Mouse (Mus musculus): Measurements from ENCODE around the gene Mid1. TPM values are rescaled to one million over a fixed set of nuclear protein-coding genes. Genes with fewer than 3 reads are reported as not detected.

Mid1 gene
- polyA plus RNA-seq, 1 experiment from 2014 or later, result 6.1 TPM

- 31% methylated on average over 4 of the region's 4 CpGs for WGBS
Measured at GRCm38 (mm10) chrX:169800238-169800637, 115.2 kb downstream of the Mid1 start.

GRCm38 (mm10) chrX:169805791-169806190, 120.8 kb downstream of the Mid1 start:
- DNase-seq (ENCODE audit: low spot score) (no peak), ATAC-seq (ENCODE audit: low FRiP score) (no peak)
- 54% methylated on average over 5 of the region's 5 CpGs for WGBS
- H3K4me1 ChIP-seq (replicated peaks; ENCODE audit: control insufficient read depth, insufficient read depth, low read length), result no peaks in the 10 kb centered on the region
- no peak overlapping the region for H3K27ac ChIP-seq
- H3K27me3 ChIP-seq (ENCODE audit: control insufficient read depth, insufficient read depth, low read length), result peaks cover 36% of the 10 kb centered on the region
- H3K36me3 ChIP-seq (replicated peaks; ENCODE audit: control insufficient read depth, insufficient read depth), result no peaks in the 10 kb centered on the region
- H3K4me2 ChIP-seq (replicated peaks), result no peak overlapping the region
- no peak overlapping the region for H3K4me3 ChIP-seq (replicated peaks; ENCODE audit: low read length)
- H3K9me3 ChIP-seq (ENCODE audit: control insufficient read depth, low read length), result no peaks in the 10 kb centered on the region
- no peak overlapping the region for H3K9ac ChIP-seq

More at GRCm38 (mm10) chrX:169800238-169800637, 115.2 kb downstream of the Mid1 start:
- H3K4me2 ChIP-seq (replicated peaks), result no peak overlapping the region
- H3K27me3 ChIP-seq (ENCODE audit: control insufficient read depth, insufficient read depth, low read length), result peaks cover 31% of the 10 kb centered on the region
- no peaks in the 10 kb centered on the region for H3K9me3 ChIP-seq (ENCODE audit: control insufficient read depth, low read length)
- H3K4me1 ChIP-seq (replicated peaks; ENCODE audit: control insufficient read depth, insufficient read depth, low read length), result no peaks in the 10 kb centered on the region; the same call in 1 of the 2 replicates
- no peak for ATAC-seq (ENCODE audit: low FRiP score)
- no peaks in the 10 kb centered on the region for H3K36me3 ChIP-seq (replicated peaks; ENCODE audit: control insufficient read depth, insufficient read depth)
- H3K27ac ChIP-seq, result no peak overlapping the region
- DNase-seq (ENCODE audit: low spot score), result no peak
- H3K9ac ChIP-seq, result no peak overlapping the region
- no peak overlapping the region for H3K4me3 ChIP-seq (replicated peaks; ENCODE audit: low read length)

GRCm38 (mm10) chrX:169807744-169808143, 122.7 kb downstream of the Mid1 start:
- peaks cover 39% of the 10 kb centered on the region for H3K27me3 ChIP-seq (ENCODE audit: control insufficient read depth, insufficient read depth, low read length)
- WGBS, result 88% methylated on average over 3 of the region's 3 CpGs
- no peak for DNase-seq (ENCODE audit: low spot score)
- H3K4me3 ChIP-seq (replicated peaks; ENCODE audit: low read length), result no peak overlapping the region
- no peak overlapping the region for H3K27ac ChIP-seq
- no peaks in the 10 kb centered on the region for H3K9me3 ChIP-seq (ENCODE audit: control insufficient read depth, low read length)
- H3K4me2 ChIP-seq (replicated peaks), result no peak overlapping the region
- H3K4me1 ChIP-seq (replicated peaks; ENCODE audit: control insufficient read depth, insufficient read depth, low read length), result no peaks in the 10 kb centered on the region
- no peaks in the 10 kb centered on the region for H3K36me3 ChIP-seq (replicated peaks; ENCODE audit: control insufficient read depth, insufficient read depth)
- no peak overlapping the region for H3K9ac ChIP-seq
- no peak for ATAC-seq (ENCODE audit: low FRiP score)

GRCm38 (mm10) chrX:169811318-169811717, 126.3 kb downstream of the Mid1 start:
- no peak for ATAC-seq (ENCODE audit: low FRiP score)
- no peak overlapping the region for H3K4me3 ChIP-seq (replicated peaks; ENCODE audit: low read length)
- H3K27ac ChIP-seq, result no peak overlapping the region
- no peak overlapping the region for H3K4me2 ChIP-seq (replicated peaks)
- no peaks in the 10 kb centered on the region for H3K4me1 ChIP-seq (replicated peaks; ENCODE audit: control insufficient read depth, insufficient read depth, low read length)
- DNase-seq (ENCODE audit: low spot score), result no peak
- no peaks in the 10 kb centered on the region for H3K36me3 ChIP-seq (replicated peaks; ENCODE audit: control insufficient read depth, insufficient read depth)
- no peak overlapping the region for H3K9ac ChIP-seq
- 65% methylated on average over 5 of the region's 5 CpGs for WGBS
- H3K27me3 ChIP-seq (ENCODE audit: control insufficient read depth, insufficient read depth, low read length), result peaks cover 56% of the 10 kb centered on the region
- H3K9me3 ChIP-seq (ENCODE audit: control insufficient read depth, low read length), result no peaks in the 10 kb centered on the region

GRCm38 (mm10) chrX:169811783-169812182, 126.8 kb downstream of the Mid1 start:
- peaks cover 56% of the 10 kb centered on the region for H3K27me3 ChIP-seq (ENCODE audit: control insufficient read depth, insufficient read depth, low read length)
- 77% methylated on average over 2 of the region's 2 CpGs for WGBS
- H3K4me1 ChIP-seq (replicated peaks; ENCODE audit: control insufficient read depth, insufficient read depth, low read length), result no peaks in the 10 kb centered on the region
- no peak for DNase-seq (ENCODE audit: low spot score)
- ATAC-seq (ENCODE audit: low FRiP score), result no peak
- no peak overlapping the region for H3K4me2 ChIP-seq (replicated peaks)
- no peak overlapping the region for H3K4me3 ChIP-seq (replicated peaks; ENCODE audit: low read length)
- no peaks in the 10 kb centered on the region for H3K36me3 ChIP-seq (replicated peaks; ENCODE audit: control insufficient read depth, insufficient read depth)
- no peak overlapping the region for H3K9ac ChIP-seq
- no peaks in the 10 kb centered on the region for H3K9me3 ChIP-seq (ENCODE audit: control insufficient read depth, low read length)
- no peak overlapping the region for H3K27ac ChIP-seq

- Histone ChIP-seq H3K36me3 (replicated peaks; ENCODE audit: control insufficient read depth, insufficient read depth) (no peaks in the 10 kb centered on the region), H3K27me3 (ENCODE audit: control insufficient read depth, insufficient read depth, low read length) (peaks cover 51% of the 10 kb centered on the region), H3K9me3 (ENCODE audit: control insufficient read depth, low read length) (no peaks in the 10 kb centered on the region), H3K4me1 (replicated peaks; ENCODE audit: control insufficient read depth, insufficient read depth, low read length) (no peaks in the 10 kb centered on the region), H3K9ac (no peak overlapping the region), H3K27ac (no peak overlapping the region), H3K4me3 (replicated peaks; ENCODE audit: low read length) (no peak overlapping the region), H3K4me2 (replicated peaks) (no peak overlapping the region)
- DNase-seq (ENCODE audit: low spot score) (no peak), ATAC-seq (ENCODE audit: low FRiP score) (no peak)
- 90% methylated on average over 1 of the region's 1 CpGs for WGBS
Measured at GRCm38 (mm10) chrX:169813673-169814072, 128.7 kb downstream of the Mid1 start.

- no peaks in the 10 kb centered on the region for H3K36me3 ChIP-seq (replicated peaks; ENCODE audit: control insufficient read depth, insufficient read depth)
- no peak overlapping the region for H3K4me3 ChIP-seq (replicated peaks; ENCODE audit: low read length)
- no peak overlapping the region for H3K27ac ChIP-seq
- peak overlapping the region; percentile 13; the same call in 1 of the 2 replicates for H3K4me2 ChIP-seq (replicated peaks)
- H3K27me3 ChIP-seq (ENCODE audit: control insufficient read depth, insufficient read depth, low read length), result peaks cover 19% of the 10 kb centered on the region
- DNase-seq (ENCODE audit: low spot score), result peak; percentile 27
- H3K9ac ChIP-seq, result no peak overlapping the region
- peaks cover 4% of the 10 kb centered on the region; the same call in 1 of the 2 replicates for H3K4me1 ChIP-seq (replicated peaks; ENCODE audit: control insufficient read depth, insufficient read depth, low read length)
- WGBS, result 25% methylated on average over 10 of the region's 10 CpGs
- ATAC-seq (ENCODE audit: low FRiP score), result peak; percentile 68; the same call in 1 of the 2 replicates
- no peaks in the 10 kb centered on the region for H3K9me3 ChIP-seq (ENCODE audit: control insufficient read depth, low read length)
Measured at GRCm38 (mm10) chrX:169826947-169827346, 141.9 kb downstream of the Mid1 start.

GRCm38 (mm10) chrX:169827720-169828119, 142.7 kb downstream of the Mid1 start:
- Histone ChIP-seq H3K9ac (no peak overlapping the region; the same call in 1 of the 2 replicates), H3K27ac (peak overlapping the region; percentile 33), H3K4me1 (replicated peaks; ENCODE audit: control insufficient read depth, insufficient read depth, low read length) (peaks cover 4% of the 10 kb centered on the region; the same call in 1 of the 2 replicates), H3K27me3 (ENCODE audit: control insufficient read depth, insufficient read depth, low read length) (peaks cover 23% of the 10 kb centered on the region), H3K4me3 (replicated peaks; ENCODE audit: low read length) (no peak overlapping the region), H3K4me2 (replicated peaks) (peak overlapping the region; percentile 36), H3K36me3 (replicated peaks; ENCODE audit: control insufficient read depth, insufficient read depth) (no peaks in the 10 kb centered on the region), H3K9me3 (ENCODE audit: control insufficient read depth, low read length) (no peaks in the 10 kb centered on the region)
- WGBS, result 20% methylated on average over 7 of the region's 7 CpGs
- ATAC-seq (ENCODE audit: low FRiP score) (no peak), DNase-seq (ENCODE audit: low spot score) (no peak)

- H3K36me3 ChIP-seq (replicated peaks; ENCODE audit: control insufficient read depth, insufficient read depth), result no peaks in the 10 kb centered on the region
- H3K9me3 ChIP-seq (ENCODE audit: control insufficient read depth, low read length), result no peaks in the 10 kb centered on the region
- WGBS, result 20% methylated on average over 5 of the region's 5 CpGs
- peak overlapping the region; percentile 36 for H3K4me2 ChIP-seq (replicated peaks)
- peaks cover 4% of the 10 kb centered on the region; the same call in 1 of the 2 replicates for H3K4me1 ChIP-seq (replicated peaks; ENCODE audit: control insufficient read depth, insufficient read depth, low read length)
- DNase-seq (ENCODE audit: low spot score) (no peak), ATAC-seq (ENCODE audit: low FRiP score) (no peak; the same call in 1 of the 2 replicates)
- H3K27me3 ChIP-seq (ENCODE audit: control insufficient read depth, insufficient read depth, low read length), result peaks cover 26% of the 10 kb centered on the region
- H3K9ac ChIP-seq, result no peak overlapping the region; the same call in 1 of the 2 replicates
- peak overlapping the region; percentile 14 for H3K4me3 ChIP-seq (replicated peaks; ENCODE audit: low read length)
- H3K27ac ChIP-seq, result peak overlapping the region; percentile 33
Measured at GRCm38 (mm10) chrX:169828136-169828535, 143.1 kb downstream of the Mid1 start.

- Histone ChIP-seq H3K4me3 (replicated peaks; ENCODE audit: low read length) (no peak overlapping the region), H3K9me3 (ENCODE audit: control insufficient read depth, low read length) (no peaks in the 10 kb centered on the region), H3K27me3 (ENCODE audit: control insufficient read depth, insufficient read depth, low read length) (peaks cover 25% of the 10 kb centered on the region), H3K4me1 (replicated peaks; ENCODE audit: control insufficient read depth, insufficient read depth, low read length) (peaks cover 4% of the 10 kb centered on the region; the same call in 1 of the 2 replicates), H3K36me3 (replicated peaks; ENCODE audit: control insufficient read depth, insufficient read depth) (no peaks in the 10 kb centered on the region), H3K9ac (no peak overlapping the region), H3K4me2 (replicated peaks) (peak overlapping the region; percentile 28), H3K27ac (no peak overlapping the region)
- 21% methylated on average over 4 of the region's 4 CpGs for WGBS
- no peak for DNase-seq (ENCODE audit: low spot score)
- ATAC-seq (ENCODE audit: low FRiP score), result no peak
Measured at GRCm38 (mm10) chrX:169830052-169830451, 145.1 kb downstream of the Mid1 start.

Measured in hindbrain, embryonic 14.5 days (tissue).